Mouse (Mus musculus) bone marrow, adult 2 months (tissue): ENCODE data around the gene Zc3h13.

Source experiments
- CTCF ChIP-seq: fragments of 200-500 bp; IDR thresholded peaks from 2 replicates; pipeline ENCODE4 v1.5.1; 2011; ENCODE audit warnings: low read length, control low read depth; ENCODE audit not compliant: control insufficient read depth, insufficient read depth
- POLR2A ChIP-seq: fragments of 200-500 bp; IDR thresholded peaks from 2 replicates; pipeline ENCODE4 v1.6.1; 2011; ENCODE audit warnings: low read depth, mild to moderate bottlenecking, control low read depth, low read length, borderline replicate concordance; ENCODE audit not compliant: control insufficient read depth

DNA sequence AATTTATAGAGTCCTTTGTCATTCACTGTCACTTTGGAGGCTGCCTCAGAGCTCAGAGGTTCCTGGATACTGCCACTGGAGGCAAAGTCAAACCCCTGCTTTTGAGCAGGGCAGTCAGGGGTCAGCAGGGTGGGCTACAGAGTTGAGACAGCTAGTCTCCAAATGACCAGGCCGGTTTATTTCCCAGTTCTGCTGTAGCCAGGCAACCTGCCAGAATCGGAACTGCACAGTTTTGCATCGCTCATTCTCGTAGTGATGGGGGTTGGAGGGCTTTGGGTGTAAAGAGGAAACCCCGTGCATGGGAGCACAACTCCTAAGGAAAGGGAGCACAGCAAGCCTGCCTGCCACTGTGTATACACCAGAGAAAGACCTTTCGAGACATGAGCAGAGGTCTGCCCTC lies 79.1 kb downstream of the Zc3h13 start:
- no peak for TF ChIP-seq CTCF
- no peak for TF ChIP-seq POLR2A
